Mouse (Mus musculus) kidney, postnatal 14 days (tissue): ENCODE measurements at regions not wholly inside any gene's neighbourhood (a gene's known extent, or its start where the extent isn't known, plus 50 kb on each side); places are given as distances from the start of the nearest gene placed in this dataset.
A peak's percentile ranks its signal among the peaks of the same experiment; 100 is the strongest.

Experiments
- DNase-seq: peaks from one replicate; pipeline ENCODE4 v3.0.0; 2022; ENCODE audit warnings: mixed read lengths

- no peak for DNase-seq
Measured at GRCm38 (mm10) chr3:116197966-116198365, 55.3 kb downstream of the Gpr88 start.

- peak; percentile 28 for DNase-seq
Measured at GRCm38 (mm10) chr3:116194701-116195100, 58.6 kb downstream of the Gpr88 start.

- DNase-seq: no peak
Measured at GRCm38 (mm10) chr3:116191261-116191660, 61.8 kb upstream of the Vcam1 start.

- no peak for DNase-seq
Measured at GRCm38 (mm10) chr3:116190727-116191126, 61.2 kb upstream of the Vcam1 start.

GRCm38 (mm10) chr3:116189363-116190100 lies 60.0 kb upstream of the Vcam1 start:
- no peak for DNase-seq

GRCm38 (mm10) chr3:116185206-116185605 lies 55.7 kb upstream of the Vcam1 start:
- DNase-seq: no peak

- DNase-seq: peak; percentile 18
Measured at GRCm38 (mm10) chr3:116184443-116184842, 55.0 kb upstream of the Vcam1 start.

- no peak for DNase-seq
Measured at GRCm38 (mm10) chr3:116180341-116180885, 50.9 kb upstream of the Vcam1 start.
